Mouse (Mus musculus): ENCODE data around the gene Abhd12. TPM values are rescaled to one million over a fixed set of nuclear protein-coding genes. Genes with fewer than 3 reads are reported as not detected.

Gene Abhd12
- polyA plus RNA-seq, 1 experiment from 2014 or later: 24.5 TPM

GRCm38 (mm10) chr2:150847436-150847995, 57.0 kb downstream of the Abhd12 start:
- WGBS (ENCODE audit: insufficient replicate concordance): 82% methylated on average over 8 of the region's 8 CpGs
- H3K9ac ChIP-seq (replicated peaks): no peak overlapping the region
- no peaks in the 10 kb centered on the region for H3K9me3 ChIP-seq (ENCODE audit: low read length)
- DNase-seq: no peak
- TF ChIP-seq EP300 (IDR thresholded peaks at IDR 0.05; ENCODE audit: low read depth) (no peak), CTCF (IDR thresholded peaks at IDR 0.05; ENCODE audit: low read depth) (no peak)
- no peaks in the 10 kb centered on the region for H3K36me3 ChIP-seq (replicated peaks; ENCODE audit: insufficient read depth, low read length)
- no peak overlapping the region for H3K4me2 ChIP-seq (ENCODE audit: low read depth, low read length)
- H3K4me3 ChIP-seq (ENCODE audit: low read depth, low read length): no peak overlapping the region
- ATAC-seq: no peak
- no peak overlapping the region for H3K27ac ChIP-seq (ENCODE audit: low read depth)
- H3K4me1 ChIP-seq (ENCODE audit: insufficient read depth): no peaks in the 10 kb centered on the region; the same call in 1 of the 2 replicates
- no peaks in the 10 kb centered on the region for H3K27me3 ChIP-seq (ENCODE audit: insufficient read depth, low read length)

DNA sequence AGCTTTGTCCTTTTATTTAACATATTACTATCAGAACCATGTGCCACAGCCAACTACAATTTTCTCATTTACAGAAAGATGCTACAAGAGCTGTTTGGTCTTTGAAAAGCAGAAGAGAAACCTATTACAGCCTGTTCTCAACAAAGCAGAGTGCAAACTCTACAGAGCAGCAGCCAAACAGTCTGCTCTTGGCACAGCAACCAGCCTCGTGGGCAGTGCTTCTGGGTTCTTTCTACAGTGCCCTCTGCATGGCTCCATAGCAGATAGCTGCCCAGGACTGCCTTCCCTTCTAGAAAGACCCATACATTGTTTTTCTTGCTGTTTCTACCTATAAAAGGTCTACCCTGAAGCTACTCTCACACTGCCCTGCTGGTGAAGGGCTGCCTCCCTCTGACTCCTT, 59.7 kb downstream of the Abhd12 start:
- Histone ChIP-seq H3K27ac (ENCODE audit: low read depth) (no peak overlapping the region), H3K9me3 (ENCODE audit: low read length) (no peaks in the 10 kb centered on the region), H3K9ac (replicated peaks) (no peak overlapping the region), H3K4me1 (ENCODE audit: insufficient read depth) (no peaks in the 10 kb centered on the region), H3K4me2 (ENCODE audit: low read depth, low read length) (no peak overlapping the region), H3K4me3 (ENCODE audit: low read depth, low read length) (no peak overlapping the region), H3K36me3 (replicated peaks; ENCODE audit: insufficient read depth, low read length) (no peaks in the 10 kb centered on the region), H3K27me3 (ENCODE audit: insufficient read depth, low read length) (no peaks in the 10 kb centered on the region)
- no peak for DNase-seq
- no peak for ATAC-seq
- no peak for TF ChIP-seq CTCF (IDR thresholded peaks at IDR 0.05; ENCODE audit: low read depth)
- 45% methylated on average over 1 of the region's 1 CpGs for WGBS (ENCODE audit: insufficient replicate concordance)

- WGBS (ENCODE audit: insufficient replicate concordance): 66% methylated on average over 7 of the region's 7 CpGs
- ATAC-seq (0 out of 2 replicates have a peak, but pooled peaks have one; percentile 16), DNase-seq (no peak)
- Histone ChIP-seq H3K4me1 (ENCODE audit: insufficient read depth) (no peaks in the 10 kb centered on the region), H3K9me3 (ENCODE audit: low read length) (no peaks in the 10 kb centered on the region), H3K27ac (ENCODE audit: low read depth) (no peak overlapping the region), H3K36me3 (replicated peaks; ENCODE audit: insufficient read depth, low read length) (no peaks in the 10 kb centered on the region), H3K27me3 (ENCODE audit: insufficient read depth, low read length) (no peaks in the 10 kb centered on the region), H3K4me2 (ENCODE audit: low read depth, low read length) (no peak overlapping the region), H3K4me3 (ENCODE audit: low read depth, low read length) (no peak overlapping the region), H3K9ac (replicated peaks) (no peak overlapping the region)
- TF ChIP-seq CTCF (IDR thresholded peaks at IDR 0.05; ENCODE audit: low read depth) (no peak), EP300 (IDR thresholded peaks at IDR 0.05; ENCODE audit: low read depth) (no peak)
These were observed 62.5 kb downstream of the Abhd12 start for GRCm38 (mm10) chr2:150842049-150842461.

DNA sequence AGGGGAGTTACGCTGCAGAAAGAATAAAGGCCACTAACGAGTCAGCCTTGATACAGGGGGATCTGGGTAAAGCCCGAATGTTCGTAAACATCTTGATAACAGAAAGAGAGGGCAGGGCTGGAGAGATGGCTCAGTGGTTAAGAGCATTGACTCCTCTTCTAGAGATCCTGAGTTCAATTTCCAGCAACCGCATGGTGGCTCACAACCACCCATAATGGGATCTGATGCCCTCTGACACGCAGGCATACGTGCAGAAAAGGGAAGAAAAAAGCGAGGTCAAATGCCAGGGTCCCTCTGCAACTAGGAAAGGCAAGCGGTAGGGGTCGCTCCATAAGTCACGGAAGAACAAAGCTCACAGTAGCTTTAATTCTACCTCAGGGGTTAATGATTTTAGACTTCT, 63.4 kb downstream of the Abhd12 start:
- TF ChIP-seq CTCF (IDR thresholded peaks at IDR 0.05; ENCODE audit: low read depth) (no peak), EP300 (IDR thresholded peaks at IDR 0.05; ENCODE audit: low read depth) (no peak)
- no peak for DNase-seq
- no peaks in the 10 kb centered on the region for H3K9me3 ChIP-seq (ENCODE audit: low read length)
- H3K36me3 ChIP-seq (replicated peaks; ENCODE audit: insufficient read depth, low read length): no peaks in the 10 kb centered on the region
- H3K4me1 ChIP-seq (ENCODE audit: insufficient read depth): no peaks in the 10 kb centered on the region
- H3K4me2 ChIP-seq (ENCODE audit: low read depth, low read length): no peak overlapping the region
- 77% methylated on average over 11 of the region's 11 CpGs for WGBS (ENCODE audit: insufficient replicate concordance)
- H3K27me3 ChIP-seq (ENCODE audit: insufficient read depth, low read length): no peaks in the 10 kb centered on the region
- no peak overlapping the region for H3K9ac ChIP-seq (replicated peaks)
- H3K27ac ChIP-seq (ENCODE audit: low read depth): no peak overlapping the region
- no peak overlapping the region for H3K4me3 ChIP-seq (ENCODE audit: low read depth, low read length)
- no peak for ATAC-seq

DNA sequence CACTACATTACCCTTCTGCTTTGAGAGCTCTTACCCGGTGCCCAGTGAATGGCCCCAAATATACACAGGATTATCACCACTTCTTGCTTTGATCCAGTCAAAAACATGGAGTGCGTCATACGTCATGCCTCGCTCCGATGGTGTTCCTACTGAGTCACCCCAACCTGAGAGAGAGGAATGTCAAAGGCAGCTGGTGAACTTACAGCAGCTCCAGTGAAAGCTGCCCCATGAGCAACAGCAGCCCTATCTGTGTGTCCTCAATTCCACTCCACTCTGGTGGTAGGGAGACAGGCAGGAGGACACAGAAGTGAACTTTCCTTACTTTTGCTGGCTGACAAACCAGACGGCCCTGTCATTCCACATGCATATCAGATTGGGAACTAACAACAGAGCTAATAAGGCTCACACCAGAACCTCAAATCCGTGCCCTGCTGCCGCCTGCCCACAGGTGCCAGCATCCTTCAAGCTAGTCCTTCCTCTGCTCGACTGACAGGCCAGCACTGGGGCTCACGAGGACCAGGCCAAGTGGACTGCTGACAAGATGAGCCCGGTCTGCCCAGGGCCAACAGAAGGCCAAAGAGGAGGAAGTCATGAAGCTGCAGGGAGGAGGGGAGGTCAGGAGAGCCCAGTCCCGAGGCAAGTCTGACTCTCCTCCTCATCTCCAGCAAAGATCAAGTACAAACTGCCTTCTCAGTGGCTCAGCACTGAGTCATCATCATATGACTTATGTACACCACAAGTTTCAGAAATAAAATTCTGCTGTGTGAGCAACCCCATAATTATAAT, 64.7 kb downstream of the Abhd12 start:
- ATAC-seq: peak; percentile 70
- Histone ChIP-seq H3K4me3 (ENCODE audit: low read depth, low read length) (no peak overlapping the region), H3K9me3 (ENCODE audit: low read length) (no peaks in the 10 kb centered on the region), H3K36me3 (replicated peaks; ENCODE audit: insufficient read depth, low read length) (no peaks in the 10 kb centered on the region), H3K27me3 (ENCODE audit: insufficient read depth, low read length) (no peaks in the 10 kb centered on the region), H3K4me1 (ENCODE audit: insufficient read depth) (no peaks in the 10 kb centered on the region), H3K4me2 (ENCODE audit: low read depth, low read length) (no peak overlapping the region), H3K27ac (ENCODE audit: low read depth) (no peak overlapping the region), H3K9ac (replicated peaks) (no peak overlapping the region)
- WGBS (ENCODE audit: insufficient replicate concordance): 71% methylated on average over 12 of the region's 12 CpGs
- TF ChIP-seq EP300 (IDR thresholded peaks at IDR 0.05; ENCODE audit: low read depth): no peak
- no peak for TF ChIP-seq CTCF (IDR thresholded peaks at IDR 0.05; ENCODE audit: low read depth)
- no peak for DNase-seq

DNA sequence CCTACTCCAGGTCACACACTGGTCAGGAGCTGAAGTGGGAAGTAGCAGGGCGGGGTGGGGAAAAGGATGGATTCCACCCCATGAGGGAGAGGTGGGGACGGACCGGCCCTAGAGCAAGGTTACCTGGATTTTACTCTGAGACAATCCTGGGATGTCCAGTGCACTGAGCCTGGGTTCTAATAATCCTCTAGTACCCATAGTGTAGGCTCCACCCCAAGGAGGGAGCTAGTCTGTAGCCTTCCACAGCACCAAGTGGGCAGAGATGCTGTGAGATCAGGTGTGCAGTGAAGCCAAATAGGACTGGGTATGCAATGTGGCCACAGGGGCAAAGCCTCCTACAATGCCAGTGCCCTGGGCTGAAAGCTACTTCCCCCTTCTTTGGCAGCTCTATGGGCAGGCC, 66.8 kb downstream of the Abhd12 start:
- WGBS (ENCODE audit: insufficient replicate concordance): 78% methylated on average over 3 of the region's 3 CpGs
- Histone ChIP-seq H3K36me3 (replicated peaks; ENCODE audit: insufficient read depth, low read length) (peaks cover 4% of the 10 kb centered on the region; the same call in 1 of the 2 replicates), H3K4me3 (ENCODE audit: low read depth, low read length) (no peak overlapping the region), H3K27ac (ENCODE audit: low read depth) (no peak overlapping the region), H3K27me3 (ENCODE audit: insufficient read depth, low read length) (no peaks in the 10 kb centered on the region), H3K4me1 (ENCODE audit: insufficient read depth) (no peaks in the 10 kb centered on the region), H3K9me3 (ENCODE audit: low read length) (no peaks in the 10 kb centered on the region), H3K9ac (replicated peaks) (no peak overlapping the region), H3K4me2 (ENCODE audit: low read depth, low read length) (no peak overlapping the region)
- ATAC-seq (no peak), DNase-seq (no peak)
- TF ChIP-seq EP300 (IDR thresholded peaks at IDR 0.05; ENCODE audit: low read depth) (no peak), CTCF (IDR thresholded peaks at IDR 0.05; ENCODE audit: low read depth) (no peak)
